Mouse (Mus musculus): Measurements from ENCODE around the gene Stox2. TPM values are rescaled to one million over a fixed set of nuclear protein-coding genes. Genes with fewer than 3 reads are reported as not detected.
"Not testable (repeated sequence)": the region's sequence is repeated elsewhere in the genome, so short reads cannot be mapped to it uniquely, and the experiment has no call there.

Gene Stox2
- polyA plus RNA-seq, 1 experiment from 2014 or later, result 33.5 TPM

DNA sequence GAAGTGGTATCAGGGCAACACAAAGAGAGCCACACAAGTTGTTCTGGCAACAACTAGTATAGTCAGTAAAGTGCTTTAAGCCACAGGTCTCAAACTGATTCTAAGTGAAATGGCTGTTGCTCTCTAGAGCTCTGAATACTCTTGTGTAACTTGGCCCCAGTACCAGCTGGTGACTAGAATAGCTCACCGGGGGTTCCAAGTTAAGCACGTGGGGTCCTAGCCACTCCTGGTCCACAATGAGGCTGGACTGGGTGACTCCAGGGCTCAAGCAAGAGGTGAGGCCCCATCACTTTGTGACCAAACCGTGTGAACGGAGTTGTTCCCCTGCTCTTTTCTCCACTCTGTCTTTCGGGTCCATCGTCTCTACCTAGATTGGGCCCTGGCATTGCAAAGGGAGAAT, 8.2 kb downstream of the Stox2 start:
- Histone ChIP-seq H3K36me3 (no peaks in the 10 kb centered on the region), H3K4me3 (no peak overlapping the region), H3K4me1 (replicated peaks) (0 out of 2 replicates have a peak, but pooled peaks cover 4% of the 10 kb centered on the region), H3K4me2 (no peak overlapping the region), H3K9me3 (no peaks in the 10 kb centered on the region), H3K27ac (replicated peaks) (no peak overlapping the region), H3K9ac (no peak overlapping the region), H3K27me3 (no peaks in the 10 kb centered on the region)
- WGBS, result 82% methylated on average over 6 of the region's 6 CpGs
- no peak for ATAC-seq (ENCODE audit: low read depth)

GRCm38 (mm10) chr8:47435861-47436260, 10.3 kb downstream of the Stox2 start:
- no peak overlapping the region for H3K9ac ChIP-seq
- 0 out of 2 replicates have a peak, but pooled peaks cover 4% of the 10 kb centered on the region for H3K4me1 ChIP-seq (replicated peaks)
- no peak for ATAC-seq (ENCODE audit: low read depth)
- no peak overlapping the region for H3K4me3 ChIP-seq
- no peak overlapping the region for H3K4me2 ChIP-seq
- 84% methylated on average over 2 of the region's 2 CpGs for WGBS
- H3K27me3 ChIP-seq, result no peaks in the 10 kb centered on the region
- H3K9me3 ChIP-seq, result no peaks in the 10 kb centered on the region
- no peaks in the 10 kb centered on the region for H3K36me3 ChIP-seq
- H3K27ac ChIP-seq (replicated peaks), result no peak overlapping the region

DNA sequence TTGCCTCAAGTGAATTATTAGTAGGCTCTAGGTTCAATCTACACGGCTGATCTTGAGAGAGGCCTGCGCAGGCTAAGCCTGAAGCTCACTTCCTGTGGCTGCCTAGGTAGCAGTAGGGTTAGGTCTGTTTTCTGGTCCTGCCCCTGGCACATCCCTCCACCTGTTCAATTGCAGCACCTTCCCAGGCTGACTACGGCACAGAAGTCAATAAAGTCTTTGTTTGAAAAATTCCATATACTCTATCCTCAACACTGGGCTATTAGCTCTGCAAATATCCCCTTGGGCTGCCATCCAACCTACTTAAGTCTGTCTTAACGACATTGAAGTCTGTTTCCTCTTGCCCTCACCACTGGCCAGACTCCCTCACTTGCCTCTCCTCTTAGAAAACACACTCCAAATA, 10.8 kb downstream of the Stox2 start:
- Histone ChIP-seq H3K9me3 (no peaks in the 10 kb centered on the region), H3K27me3 (no peaks in the 10 kb centered on the region), H3K4me2 (no peak overlapping the region), H3K27ac (replicated peaks) (no peak overlapping the region), H3K4me1 (replicated peaks) (0 out of 2 replicates have a peak, but pooled peaks cover 4% of the 10 kb centered on the region), H3K9ac (no peak overlapping the region), H3K36me3 (no peaks in the 10 kb centered on the region), H3K4me3 (no peak overlapping the region)
- 76% methylated on average over 4 of the region's 4 CpGs for WGBS
- ATAC-seq (ENCODE audit: low read depth), result no peak

DNA sequence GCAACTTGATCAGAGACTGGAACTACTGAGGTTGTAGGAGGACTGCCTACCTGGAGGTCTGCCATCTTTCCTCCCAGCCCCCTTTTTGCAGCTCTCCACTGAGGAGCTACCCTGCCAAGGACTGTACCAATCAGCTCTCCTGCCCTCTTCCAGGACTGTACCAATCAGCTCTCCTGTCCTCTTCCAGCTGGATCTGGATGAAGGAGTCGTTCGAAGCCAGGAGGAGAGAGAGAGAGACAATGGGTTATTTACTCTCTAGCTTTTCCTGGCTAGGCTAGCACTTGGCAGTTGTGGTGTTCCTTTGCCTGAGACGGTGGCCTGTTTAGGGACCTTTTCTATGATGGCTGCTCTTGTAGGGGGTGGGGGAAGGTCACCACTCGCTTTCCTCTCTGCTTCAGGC, 14.9 kb downstream of the Stox2 start:
- ATAC-seq (ENCODE audit: low read depth), result peak; percentile 27; the same call in 1 of the 2 replicates
- H3K4me3 ChIP-seq, result no peak overlapping the region
- H3K36me3 ChIP-seq, result no peaks in the 10 kb centered on the region
- H3K9ac ChIP-seq, result no peak overlapping the region
- 46% methylated on average over 4 of the region's 4 CpGs for WGBS
- no peaks in the 10 kb centered on the region for H3K27me3 ChIP-seq
- no peak overlapping the region for H3K4me2 ChIP-seq
- no peak overlapping the region for H3K27ac ChIP-seq (replicated peaks)
- H3K9me3 ChIP-seq, result no peaks in the 10 kb centered on the region
- no peaks in the 10 kb centered on the region for H3K4me1 ChIP-seq (replicated peaks)

DNA sequence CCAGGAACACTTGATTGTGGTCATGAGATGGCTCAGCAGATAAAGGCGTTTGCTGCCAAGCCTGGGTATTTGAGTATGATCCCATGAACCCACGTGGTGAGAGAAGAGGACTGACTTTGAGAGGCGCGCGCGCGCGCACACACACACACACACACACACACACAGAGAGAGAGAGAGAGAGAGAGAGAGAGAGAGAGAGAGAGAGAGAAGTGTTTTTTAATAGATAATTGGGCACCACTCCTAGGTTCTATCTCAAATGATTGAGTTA, 32.0 kb downstream of the Stox2 start:
- Histone ChIP-seq H3K4me1 (replicated peaks) (peaks cover 26% of the 10 kb centered on the region), H3K4me2 (peak overlapping the region; percentile 96), H3K27me3 (peaks cover 68% of the 10 kb centered on the region), H3K4me3 (peak overlapping the region; percentile 58; the same call in 1 of the 2 replicates)
- WGBS, result 2% methylated on average over 8 of the region's 8 CpGs
- not testable (repeated sequence) for H3K9me3 ChIP-seq; H3K27ac ChIP-seq (replicated peaks); ATAC-seq (ENCODE audit: low read depth); H3K9ac ChIP-seq; H3K36me3 ChIP-seq

DNA sequence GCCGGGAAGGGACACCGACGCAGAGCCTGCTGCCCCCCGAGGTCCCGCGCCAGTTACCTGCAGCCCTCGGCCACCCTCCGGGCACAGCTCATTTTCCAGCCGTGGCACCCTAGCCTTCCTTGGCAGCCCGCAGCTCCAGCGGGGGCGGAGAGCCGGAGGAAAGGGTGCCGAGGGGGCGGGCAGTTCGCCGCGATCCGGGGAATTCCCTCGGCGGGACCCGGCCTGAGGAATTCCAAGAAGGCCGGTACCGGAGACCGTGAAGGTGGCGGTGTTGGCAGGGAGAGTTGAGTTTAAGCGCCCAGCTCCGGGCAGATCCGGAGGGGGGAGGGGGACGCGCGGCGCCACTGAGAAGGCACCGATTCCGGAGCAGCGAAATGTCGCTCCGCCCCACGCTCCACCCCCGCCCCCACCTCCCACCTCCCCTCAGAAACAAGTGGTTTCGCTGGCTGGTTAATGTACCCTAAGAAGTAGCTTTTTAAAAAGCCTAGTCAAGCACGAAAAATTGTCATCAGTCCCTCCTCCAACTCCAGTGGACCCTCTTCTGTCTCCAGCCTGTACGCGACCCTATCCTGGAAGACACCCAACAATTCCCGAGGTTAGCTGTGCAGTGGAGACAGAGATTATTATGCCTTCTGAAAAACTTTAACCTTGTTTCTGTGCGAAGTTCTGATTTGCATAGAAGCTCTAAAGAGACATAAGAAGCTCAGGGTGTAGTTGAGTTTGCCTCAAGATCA, 32.5 kb downstream of the Stox2 start:
- Histone ChIP-seq H3K27me3 (peaks cover 73% of the 10 kb centered on the region), H3K4me2 (peak overlapping the region; percentile 96), H3K9me3 (no peaks in the 10 kb centered on the region), H3K4me1 (replicated peaks) (peaks cover 26% of the 10 kb centered on the region), H3K36me3 (no peaks in the 10 kb centered on the region), H3K4me3 (peak overlapping the region; percentile 58), H3K9ac (peak overlapping the region; percentile 70), H3K27ac (replicated peaks) (no peak overlapping the region; the same call in 1 of the 2 replicates)
- peak; percentile 72 for ATAC-seq (ENCODE audit: low read depth)
- WGBS, result under 1% methylated on average over 46 of the region's 46 CpGs

DNA sequence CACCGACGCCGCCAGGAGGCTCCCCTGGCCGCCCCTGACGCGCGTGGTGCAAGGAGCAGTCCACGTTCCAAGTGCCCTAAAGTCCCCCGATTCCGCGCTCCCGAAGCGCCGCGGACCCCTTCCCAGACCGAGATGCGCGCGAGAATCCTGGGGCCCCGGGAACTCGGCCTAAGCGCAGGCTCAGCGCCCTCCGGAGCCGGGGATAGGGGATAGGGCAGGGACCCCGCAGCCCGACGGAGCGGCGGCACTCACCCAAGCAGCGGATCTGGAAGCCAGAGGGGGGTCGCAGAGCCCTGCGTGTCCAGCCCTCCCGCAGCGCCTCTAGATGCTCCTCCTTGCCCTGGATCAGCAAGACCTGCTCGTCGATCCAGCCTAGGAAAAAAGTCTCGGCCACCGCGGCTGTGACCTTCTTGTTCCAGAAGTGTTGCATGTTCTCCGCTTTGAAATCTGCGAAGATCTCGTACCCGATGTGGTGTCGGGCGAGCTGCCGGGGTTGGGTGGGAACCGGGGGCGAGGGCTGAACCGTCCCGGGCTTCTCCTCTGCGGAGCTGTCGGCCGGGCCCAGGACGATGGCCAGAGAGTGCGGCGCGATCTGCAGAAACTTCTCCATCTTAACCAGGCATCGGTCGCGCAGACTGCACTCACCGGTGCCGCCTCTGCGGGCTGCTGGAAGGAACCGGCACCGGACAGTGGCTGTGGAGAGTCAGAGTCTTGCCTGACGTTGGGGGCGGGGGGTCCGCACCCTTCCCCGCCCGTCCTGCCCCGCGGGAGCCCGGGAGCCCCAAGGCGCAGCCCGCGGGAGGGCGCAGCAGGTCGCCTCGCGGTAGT, 33.3 kb downstream of the Stox2 start:
- H3K27ac ChIP-seq (replicated peaks), result no peak overlapping the region
- peaks cover 81% of the 10 kb centered on the region for H3K27me3 ChIP-seq
- no peaks in the 10 kb centered on the region for H3K36me3 ChIP-seq
- peak overlapping the region; percentile 58 for H3K4me3 ChIP-seq
- no peaks in the 10 kb centered on the region for H3K9me3 ChIP-seq
- H3K4me1 ChIP-seq (replicated peaks), result peaks cover 26% of the 10 kb centered on the region
- peak overlapping the region; percentile 70 for H3K9ac ChIP-seq
- peak overlapping the region; percentile 96 for H3K4me2 ChIP-seq
- ATAC-seq (ENCODE audit: low read depth), result peak; percentile 62
- under 1% methylated on average over 81 of the region's 81 CpGs for WGBS

- no peak for ATAC-seq (ENCODE audit: low read depth)
- peaks cover 26% of the 10 kb centered on the region for H3K4me1 ChIP-seq (replicated peaks)
- no peaks in the 10 kb centered on the region for H3K9me3 ChIP-seq
- H3K27me3 ChIP-seq, result peaks cover 84% of the 10 kb centered on the region
- WGBS, result 1% methylated on average over 43 of the region's 43 CpGs
- H3K4me3 ChIP-seq, result peak overlapping the region; percentile 58
- H3K36me3 ChIP-seq, result no peaks in the 10 kb centered on the region
- no peak overlapping the region for H3K27ac ChIP-seq (replicated peaks)
- peak overlapping the region; percentile 70 for H3K9ac ChIP-seq
- peak overlapping the region; percentile 96 for H3K4me2 ChIP-seq
These were observed 34.0 kb downstream of the Stox2 start for GRCm38 (mm10) chr8:47411994-47412695.

DNA sequence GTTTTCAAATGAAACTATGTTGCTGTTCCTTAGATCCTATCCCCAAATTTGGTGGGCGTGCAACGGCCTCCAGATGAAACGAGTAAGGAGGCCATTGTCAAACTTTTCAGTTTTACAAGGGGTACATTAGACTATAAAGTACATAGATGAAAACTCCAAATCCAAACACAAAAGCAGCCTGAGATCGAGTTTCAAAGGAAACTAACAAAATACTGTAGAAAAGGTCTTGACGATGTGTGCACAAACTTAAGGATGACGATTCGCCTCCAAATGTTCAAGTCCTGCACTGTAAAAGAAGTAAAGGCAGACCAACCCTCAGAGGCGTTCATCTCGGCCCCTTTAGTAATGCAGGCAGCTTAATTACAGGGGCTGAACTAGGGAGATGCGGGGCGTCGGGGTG, 34.8 kb downstream of the Stox2 start:
- H3K4me1 ChIP-seq (replicated peaks), result peaks cover 26% of the 10 kb centered on the region
- H3K4me2 ChIP-seq, result peak overlapping the region; percentile 96; the same call in 1 of the 2 replicates
- peaks cover 79% of the 10 kb centered on the region for H3K27me3 ChIP-seq
- H3K27ac ChIP-seq (replicated peaks), result no peak overlapping the region
- WGBS, result 2% methylated on average over 12 of the region's 12 CpGs
- ATAC-seq (ENCODE audit: low read depth), result no peak
- no peaks in the 10 kb centered on the region for H3K36me3 ChIP-seq
- no peak overlapping the region for H3K4me3 ChIP-seq
- H3K9ac ChIP-seq, result no peak overlapping the region
- no peaks in the 10 kb centered on the region for H3K9me3 ChIP-seq

- peaks cover 24% of the 10 kb centered on the region for H3K4me1 ChIP-seq (replicated peaks)
- H3K27ac ChIP-seq (replicated peaks), result no peak overlapping the region
- ATAC-seq (ENCODE audit: low read depth), result no peak
- H3K4me3 ChIP-seq, result no peak overlapping the region
- H3K4me2 ChIP-seq, result no peak overlapping the region
- WGBS, result 4% methylated on average over 8 of the region's 8 CpGs
- H3K9me3 ChIP-seq, result no peaks in the 10 kb centered on the region
- no peak overlapping the region for H3K9ac ChIP-seq
- H3K27me3 ChIP-seq, result peaks cover 64% of the 10 kb centered on the region
- H3K36me3 ChIP-seq, result no peaks in the 10 kb centered on the region
These were observed 37.1 kb downstream of the Stox2 start for GRCm38 (mm10) chr8:47409061-47409460.

- WGBS, result 88% methylated on average over 1 of the region's 2 CpGs
These were observed 41.3 kb downstream of the Stox2 start for GRCm38 (mm10) chr8:47404852-47405251.

DNA sequence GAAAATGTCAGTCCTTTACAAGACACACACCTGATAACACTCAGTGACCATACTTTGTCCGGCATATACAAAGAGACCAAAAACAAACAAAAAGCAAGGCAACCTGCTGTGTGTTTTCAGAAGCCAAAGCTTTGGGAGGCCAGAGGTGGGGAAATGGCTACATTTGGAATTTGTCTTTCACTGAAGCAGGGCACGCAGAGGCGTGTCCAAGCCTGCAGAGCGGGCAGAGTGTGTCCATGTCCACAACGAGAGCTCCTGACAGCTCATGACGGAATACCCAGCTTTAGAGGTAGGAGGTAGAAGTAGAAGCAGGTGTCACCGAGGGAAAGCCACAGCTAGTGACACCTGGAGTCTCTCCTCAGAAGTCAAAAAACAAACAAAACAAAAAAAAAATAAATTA, 53.2 kb downstream of the Stox2 start:
- Histone ChIP-seq H3K4me2 (no peak overlapping the region), H3K4me1 (replicated peaks) (peaks cover 11% of the 10 kb centered on the region; the same call in 1 of the 2 replicates), H3K36me3 (no peaks in the 10 kb centered on the region), H3K27ac (replicated peaks) (no peak overlapping the region), H3K27me3 (no peaks in the 10 kb centered on the region), H3K4me3 (no peak overlapping the region), H3K9ac (no peak overlapping the region), H3K9me3 (no peaks in the 10 kb centered on the region)
- WGBS, result 65% methylated on average over 7 of the region's 7 CpGs
- no peak for ATAC-seq (ENCODE audit: low read depth)

More at GRCm38 (mm10) chr8:47404852-47405251, 41.3 kb downstream of the Stox2 start:
- Histone ChIP-seq H3K4me2 (no peak overlapping the region), H3K27me3 (peaks cover 22% of the 10 kb centered on the region), H3K9ac (no peak overlapping the region), H3K4me1 (replicated peaks) (no peaks in the 10 kb centered on the region), H3K9me3 (no peaks in the 10 kb centered on the region), H3K27ac (replicated peaks) (no peak overlapping the region), H3K4me3 (no peak overlapping the region), H3K36me3 (no peaks in the 10 kb centered on the region)
- no peak for ATAC-seq (ENCODE audit: low read depth)
